Mouse (Mus musculus) left cerebral cortex, postnatal 25 days (tissue): Measurements from ENCODE around the gene Mipep. TPM values are rescaled to one million over a fixed set of nuclear protein-coding genes. Genes with fewer than 3 reads are reported as not detected.

ENCODE experiments used
- DNase-seq, 2 experiments: peaks; one replicate each; pipeline ENCODE4 v3.0.0; 2022; ENCODE audit warnings: low spot score in 2 of 2, mixed read lengths in 1 of 2
- intact Hi-C: fragments of 180-260 bp; cut with DNase I; formaldehyde crosslinking; loops from one replicate; pipeline ENCODE4 v1.15.1; 2025
- total RNA-seq, 2 experiments: library from RNA; stranded (reverse); gene quantifications; 2 replicates each; pipeline ENCODE4 v1.2.3; 2021

Gene Mipep
- total RNA-seq, 2 experiments from 2014 or later = 24.7 to 25.7 TPM

DNA sequence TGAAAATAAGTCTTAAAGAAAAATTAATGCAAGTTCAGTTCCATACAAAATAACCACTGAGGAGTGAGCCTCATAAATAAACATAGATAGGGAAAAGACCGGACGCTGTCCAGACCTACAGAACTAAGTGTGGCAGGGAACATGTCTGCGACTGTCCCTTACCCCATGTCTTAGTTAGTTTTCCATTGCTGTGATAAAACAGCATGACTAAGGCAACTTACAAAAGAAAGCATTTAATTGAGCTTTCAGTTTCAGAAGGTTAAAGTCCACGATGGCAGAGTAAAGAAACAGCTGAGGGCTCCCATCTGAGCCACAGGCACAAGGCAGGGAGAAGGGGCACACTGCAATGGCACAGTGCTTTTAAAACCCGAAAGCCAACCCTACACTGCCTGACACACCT, 63.8 kb downstream of the Mipep start:
- DNase-seq = no peak
- intact Hi-C loops = no loop called here

DNA sequence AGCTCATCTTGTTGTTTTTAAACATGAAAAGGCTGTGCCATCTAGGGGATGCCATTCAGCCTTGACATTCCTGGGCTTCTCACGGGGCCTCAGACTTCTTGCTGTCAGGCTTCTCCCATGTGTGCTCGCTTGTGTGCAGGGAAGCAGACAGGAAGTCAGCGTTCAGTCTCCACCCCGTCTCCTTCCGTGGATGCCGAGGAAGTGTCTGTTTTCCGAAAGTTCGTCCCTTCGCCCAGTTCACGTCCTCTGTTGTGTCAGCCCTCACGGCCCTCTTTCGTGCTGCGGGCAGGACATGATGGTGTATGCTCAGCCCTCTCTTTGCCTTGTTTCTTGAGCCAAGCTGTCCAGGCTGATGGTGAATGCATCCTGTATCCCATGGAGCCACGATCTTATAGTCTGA, 65.7 kb downstream of the Mipep start:
- intact Hi-C loops = no loop called here
- DNase-seq = no peak

DNA sequence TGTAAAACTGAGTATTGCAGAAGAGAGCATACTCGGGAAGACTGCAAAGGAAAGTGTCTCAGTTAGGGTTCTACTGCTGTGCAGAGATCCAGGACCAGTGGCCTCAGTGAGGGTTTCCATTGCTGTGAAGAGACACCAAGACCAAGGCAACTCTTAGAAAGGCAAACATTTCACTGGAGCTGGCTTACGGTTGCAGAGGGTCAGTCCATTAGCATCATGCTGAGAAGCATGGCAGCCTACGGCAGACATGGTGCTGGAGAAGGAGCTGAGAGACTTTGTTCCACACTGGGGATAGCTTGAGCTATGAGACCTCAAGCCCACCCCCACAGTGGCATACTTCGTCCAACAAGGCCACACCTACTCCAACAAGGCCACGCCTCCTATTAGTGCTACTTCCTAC, 67.3 kb downstream of the Mipep start:
- intact Hi-C loops = no loop called here
- no peak for DNase-seq

DNA sequence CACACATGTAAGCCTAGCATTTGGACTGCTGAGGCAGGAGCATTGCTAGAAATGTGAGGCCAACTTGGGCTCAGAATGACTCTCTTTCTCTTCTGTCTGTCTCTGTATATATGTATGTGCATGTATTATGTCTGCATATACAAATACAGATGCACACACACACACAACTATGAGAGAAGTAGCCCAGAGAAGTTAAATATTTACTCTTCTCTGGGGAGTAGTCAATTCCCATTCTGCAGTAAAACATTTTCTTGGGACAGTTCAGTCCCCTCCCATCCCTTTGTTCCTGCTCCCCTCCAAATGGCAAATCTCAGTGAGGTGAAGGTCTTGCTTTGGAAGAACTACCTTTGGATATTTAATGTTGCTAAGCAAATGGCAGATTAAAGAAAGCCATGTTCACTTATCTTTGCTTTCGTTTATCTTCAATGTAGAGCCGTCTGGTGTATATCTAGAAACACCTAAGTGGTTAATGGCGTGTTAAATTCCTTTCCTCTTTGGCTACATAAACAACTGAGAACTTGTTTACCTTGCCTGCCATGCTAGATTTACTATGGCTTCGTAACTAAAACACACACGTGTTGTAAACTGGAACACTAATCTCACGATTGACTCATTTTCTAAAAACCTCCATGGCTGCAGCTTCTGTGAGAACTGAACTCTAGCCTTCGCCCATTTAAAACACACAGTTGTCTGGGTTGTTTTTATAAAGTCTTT, 72.0 kb downstream of the Mipep start:
- no peak for DNase-seq
- intact Hi-C loops = no loop called here

DNA sequence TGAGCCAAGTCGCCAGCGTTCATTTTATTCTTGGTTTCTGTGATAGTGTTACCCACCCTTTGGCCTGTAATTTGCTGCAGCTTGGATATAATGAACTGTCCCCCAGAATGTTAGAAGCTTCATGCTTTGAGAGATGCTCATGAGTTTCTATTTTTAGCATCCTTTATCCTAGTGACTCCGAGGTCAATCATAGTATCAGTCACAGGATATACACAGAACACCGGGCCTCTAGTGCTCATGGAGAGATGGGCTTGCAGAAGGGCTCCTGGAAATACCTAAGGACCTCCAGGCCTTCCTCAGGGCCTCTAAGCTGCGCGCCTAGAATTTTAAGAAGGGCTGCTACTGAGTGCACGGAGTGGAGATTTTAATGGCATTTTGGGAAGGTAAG, 72.5 kb downstream of the Mipep start:
- no peak for DNase-seq
- intact Hi-C loops = no loop called here

DNA sequence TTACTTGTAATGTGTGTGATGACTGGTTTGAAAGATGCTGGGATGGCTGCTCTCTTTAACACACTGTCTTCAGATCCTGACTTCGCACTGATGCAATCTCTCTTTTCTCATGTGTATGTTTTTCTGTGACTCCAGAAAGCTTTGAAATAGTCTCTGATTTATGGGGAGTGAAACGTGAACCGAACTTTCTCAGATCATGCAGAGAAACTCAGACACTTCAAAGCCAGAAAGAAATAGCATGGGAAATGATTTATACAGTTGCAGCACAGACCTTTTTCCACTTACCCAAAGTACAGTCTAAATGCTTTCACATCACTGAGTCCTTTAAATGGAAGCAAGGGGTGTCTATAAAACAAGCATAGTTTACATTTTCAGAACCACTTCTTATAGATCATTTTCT, 79.0 kb downstream of the Mipep start:
- DNase-seq = no peak
- intact Hi-C loops = no loop called here

DNA sequence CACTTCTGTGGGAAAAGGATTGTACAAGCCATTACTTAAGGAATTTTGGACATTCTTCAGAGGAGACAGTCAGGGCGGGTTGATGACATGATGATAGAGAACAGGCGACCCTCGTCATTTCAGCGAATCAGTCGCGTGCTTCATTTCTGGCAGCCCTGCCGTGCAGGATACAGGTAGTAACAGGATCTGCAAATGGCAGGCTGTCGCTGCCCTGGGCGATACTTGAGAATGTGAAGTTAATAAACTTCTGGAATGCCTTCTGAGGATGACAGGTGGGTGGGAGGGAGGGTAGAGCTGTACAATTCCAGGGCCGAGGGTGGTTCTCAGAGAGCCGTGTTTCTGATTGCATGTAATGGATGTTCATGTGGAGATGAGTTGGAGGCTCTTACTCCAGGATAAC, 82.0 kb downstream of the Mipep start:
- intact Hi-C loops = no loop called here

DNA sequence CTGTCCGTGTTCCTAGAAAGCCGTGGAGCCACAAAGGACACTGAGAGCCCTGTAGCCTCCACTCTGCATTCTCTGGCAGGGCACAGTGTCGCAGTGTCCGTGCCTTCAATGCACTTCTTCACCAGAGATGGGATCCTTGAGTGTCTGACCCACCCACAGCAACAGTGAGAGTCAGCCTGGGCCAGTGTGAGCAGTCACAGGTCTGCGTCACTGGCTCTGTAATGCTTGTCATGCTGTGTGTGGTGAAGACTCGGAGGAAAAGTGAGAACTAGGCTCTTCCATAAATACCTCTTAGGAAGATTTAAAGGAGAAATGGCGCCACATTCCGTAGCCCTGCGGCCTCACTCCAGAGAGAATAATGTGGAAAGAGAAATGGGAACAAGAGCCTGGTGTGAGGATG, 84.0 kb downstream of the Mipep start:
- DNase-seq = peak in 1 of 2 experiments; percentile 15
- intact Hi-C loops = no loop called here

More for the DNA sequence above, 82.0 kb downstream of the Mipep start:
- no peak for DNase-seq

DNA sequence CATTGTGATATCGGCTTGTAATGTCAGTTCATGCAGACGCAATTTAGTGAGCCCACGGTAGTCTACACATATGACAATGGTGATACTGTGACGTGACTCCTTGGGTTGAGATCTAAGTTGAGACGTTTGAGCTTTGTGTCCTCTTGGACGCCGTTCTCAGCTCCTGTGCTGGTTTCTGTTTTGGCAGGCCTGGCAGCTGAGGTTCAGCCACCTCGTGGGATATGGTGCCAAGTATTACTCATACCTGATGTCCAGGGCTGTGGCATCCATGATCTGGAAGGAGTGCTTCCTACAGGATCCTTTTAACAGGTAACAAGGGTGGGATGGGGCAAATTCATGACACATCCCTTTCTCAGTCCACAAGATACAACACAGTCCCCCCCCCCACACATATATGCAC, 87.5 kb downstream of the Mipep start:
- DNase-seq = no peak
- intact Hi-C loops = no loop called here

DNA sequence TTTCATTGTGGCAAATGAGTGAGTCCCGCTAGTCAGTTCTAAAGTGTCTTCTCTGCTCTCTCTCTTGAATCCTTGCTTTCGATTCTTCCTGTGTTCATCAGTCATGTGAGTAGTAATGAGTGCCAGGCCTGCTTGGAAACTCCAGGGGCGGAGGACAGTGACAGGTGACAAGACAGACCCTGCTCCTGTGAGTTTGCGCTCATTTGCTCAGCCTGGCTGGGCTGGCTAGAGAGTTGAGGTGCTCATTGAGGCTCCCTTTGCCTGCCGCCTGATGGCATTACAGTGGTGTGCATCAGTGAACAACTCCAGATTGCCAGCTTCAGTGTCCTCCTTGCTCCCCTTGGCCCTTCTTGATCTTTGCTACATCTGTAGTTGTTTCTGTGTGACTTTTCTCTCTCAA, 97.7 kb downstream of the Mipep start:
- intact Hi-C loops = no loop called here
- DNase-seq = no peak

DNA sequence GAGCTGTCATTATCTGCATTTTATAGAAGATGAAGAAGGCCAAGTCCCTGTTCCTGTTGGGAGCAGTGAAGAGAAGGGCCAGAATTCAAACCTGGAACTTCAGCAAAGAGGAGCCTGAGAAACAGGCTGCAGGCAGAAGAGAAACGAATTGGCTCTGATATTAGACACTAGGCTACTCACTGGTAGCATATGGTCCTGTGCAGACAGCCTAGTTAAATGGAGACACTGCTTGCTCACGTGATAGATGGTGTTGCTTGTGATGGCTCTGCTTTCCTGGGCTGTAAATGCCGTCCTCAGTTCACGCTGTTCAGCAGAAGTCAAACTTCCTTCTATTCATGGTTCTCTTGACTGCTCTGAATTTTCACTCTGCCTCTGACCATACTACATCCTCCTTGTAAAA, 98.3 kb downstream of the Mipep start:
- intact Hi-C loops = no loop called here
- no peak for DNase-seq

DNA sequence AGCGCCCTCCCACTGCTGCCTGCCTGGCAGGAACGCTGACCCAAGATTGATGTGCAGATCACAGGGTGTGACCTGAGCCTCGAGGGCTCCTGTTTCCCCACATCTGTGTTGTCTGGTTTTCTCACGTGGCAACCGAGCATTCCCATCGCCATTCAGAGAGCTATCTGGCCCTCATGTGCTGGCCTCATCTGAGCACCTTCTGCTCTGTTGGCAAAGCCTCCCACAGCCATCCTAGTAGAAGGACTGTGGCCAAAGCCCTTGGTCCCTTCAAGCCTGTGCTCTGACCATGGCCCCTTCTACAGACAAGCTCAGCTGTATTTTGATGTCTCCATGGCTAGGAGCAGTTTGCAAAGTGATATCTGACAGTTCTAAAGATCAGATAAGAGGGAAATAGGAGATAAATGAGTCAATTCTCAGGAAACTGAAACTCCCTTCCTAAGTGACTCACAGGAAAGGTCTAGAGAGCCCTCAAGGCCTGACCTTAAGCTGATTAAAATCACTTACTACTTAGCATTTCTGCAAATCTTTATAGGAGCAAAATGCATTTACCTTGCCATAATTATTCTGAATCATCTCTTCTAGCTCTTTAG, 101.1 kb downstream of the Mipep start:
- DNase-seq = no peak
- intact Hi-C loops = no loop called here

DNA sequence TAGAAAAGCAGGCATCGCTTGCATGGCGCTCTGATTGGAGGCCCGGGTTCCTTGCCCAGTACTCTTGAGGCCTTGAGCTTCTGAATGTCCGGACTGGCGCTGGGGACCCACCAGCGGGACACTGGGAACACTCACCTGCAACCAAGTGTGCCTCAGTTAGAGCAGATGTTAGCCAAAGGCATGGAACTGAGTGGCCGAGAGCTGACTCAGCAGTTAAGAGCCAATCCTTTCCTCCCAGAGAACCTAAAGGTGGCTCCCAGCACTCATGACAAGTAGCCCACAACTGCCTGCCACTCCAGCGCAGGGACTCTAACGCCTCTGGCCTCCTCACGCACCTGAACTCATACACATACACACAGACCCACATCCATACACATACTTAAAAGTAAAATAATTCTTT, 109.5 kb downstream of the Mipep start:
- DNase-seq = no peak
- intact Hi-C loops = loop anchor here (10.0 kb wide), 1 partner anchor 191 kb away; no protein-coding TSS in a partner anchor

DNA sequence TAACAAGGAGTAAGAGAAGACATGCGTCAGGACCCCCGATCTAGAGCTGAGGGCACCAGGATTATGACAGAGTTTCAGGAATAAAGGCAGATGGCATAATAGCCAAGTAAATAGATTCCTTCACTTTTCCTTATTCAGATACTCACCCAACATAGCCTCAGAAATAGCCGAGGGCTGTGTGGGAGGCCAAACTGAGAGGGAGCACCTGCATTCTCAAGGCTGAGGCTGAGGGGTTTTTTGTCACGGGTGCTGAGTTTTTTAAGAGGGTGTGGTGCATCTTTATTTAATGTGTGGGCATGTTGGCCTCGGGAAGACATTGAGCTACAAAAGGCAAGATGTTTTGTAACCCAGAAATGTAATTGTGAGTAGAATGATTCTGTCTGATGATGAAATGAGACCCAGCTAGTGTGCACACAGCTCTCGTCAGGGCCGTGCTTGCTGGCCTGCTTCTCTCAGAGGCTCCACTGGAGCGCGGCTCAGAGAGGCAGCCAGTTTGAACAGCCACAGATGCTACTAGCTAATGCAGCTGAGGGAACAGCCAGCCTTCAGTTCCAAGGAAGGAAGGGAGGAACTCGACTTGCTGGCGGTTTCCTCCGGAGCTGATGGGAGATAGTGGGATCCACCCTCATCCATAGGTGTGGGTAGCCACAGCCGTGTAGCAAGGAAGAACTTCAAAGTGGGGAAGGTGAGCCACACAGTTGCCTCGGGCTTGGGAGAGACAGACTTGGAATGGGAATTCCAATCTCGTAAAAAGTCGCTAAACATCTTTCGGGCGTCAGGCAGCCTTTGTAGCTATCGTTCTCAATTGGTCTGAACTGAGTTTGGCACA, 111.0 kb downstream of the Mipep start:
- peak; percentile 48 to 71 for DNase-seq
- intact Hi-C loops = loop anchor here (5.0 to 10.0 kb wide), 2 partner anchors 72 to 189 kb away; no protein-coding TSS in a partner anchor

DNA sequence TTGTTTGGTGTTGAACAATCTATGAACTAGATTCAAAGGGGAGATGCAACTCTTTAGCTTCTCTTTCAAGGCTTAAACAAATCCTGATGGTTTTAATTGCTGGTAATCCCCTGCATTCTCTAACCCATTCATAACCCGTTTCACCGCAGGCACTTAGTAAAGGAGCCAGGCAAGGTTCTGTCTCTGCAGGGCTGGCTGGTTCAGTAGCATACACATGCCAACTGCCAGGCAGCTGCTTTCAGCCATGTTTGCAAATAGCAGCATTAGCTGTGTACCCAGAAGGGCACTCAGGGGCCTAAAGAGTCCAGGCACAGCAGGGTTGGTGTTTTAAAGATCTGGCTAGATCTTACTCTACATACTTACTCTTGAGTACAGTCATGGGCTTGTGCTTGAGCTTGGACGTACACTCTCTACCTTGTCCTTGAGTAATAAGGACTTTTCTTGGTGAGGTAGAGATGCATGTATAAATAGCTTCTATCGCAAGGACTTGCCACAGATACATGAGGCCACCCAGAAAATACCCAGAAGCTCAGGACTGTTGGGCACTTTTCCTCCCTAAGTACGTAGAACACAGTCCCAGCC, 113.8 kb downstream of the Mipep start:
- no peak for DNase-seq
- intact Hi-C loops = loop anchor here (5.0 to 10.0 kb wide), 2 partner anchors 69 to 187 kb away; no protein-coding TSS in a partner anchor

DNA sequence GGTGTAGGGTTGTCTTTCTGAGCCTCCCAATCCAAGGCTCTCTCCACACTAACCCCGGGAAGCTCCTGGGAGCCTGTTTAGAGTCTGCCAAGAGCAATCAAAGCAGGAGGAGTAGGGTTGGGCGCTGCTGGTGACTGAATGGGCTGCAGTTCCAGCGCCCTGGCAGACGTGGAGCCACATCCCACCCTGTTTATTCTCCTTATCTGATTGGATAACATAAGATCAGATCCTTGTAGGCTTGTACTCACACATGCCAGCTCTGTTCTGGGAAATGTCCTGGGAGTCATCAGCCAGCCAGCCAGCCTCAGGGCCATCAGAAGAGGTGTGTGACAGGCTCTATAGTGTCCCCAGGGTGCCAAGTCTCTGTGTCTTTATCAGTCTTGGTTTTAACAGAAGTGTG, 120.1 kb downstream of the Mipep start:
- DNase-seq = no peak
- intact Hi-C loops = no loop called here

DNA sequence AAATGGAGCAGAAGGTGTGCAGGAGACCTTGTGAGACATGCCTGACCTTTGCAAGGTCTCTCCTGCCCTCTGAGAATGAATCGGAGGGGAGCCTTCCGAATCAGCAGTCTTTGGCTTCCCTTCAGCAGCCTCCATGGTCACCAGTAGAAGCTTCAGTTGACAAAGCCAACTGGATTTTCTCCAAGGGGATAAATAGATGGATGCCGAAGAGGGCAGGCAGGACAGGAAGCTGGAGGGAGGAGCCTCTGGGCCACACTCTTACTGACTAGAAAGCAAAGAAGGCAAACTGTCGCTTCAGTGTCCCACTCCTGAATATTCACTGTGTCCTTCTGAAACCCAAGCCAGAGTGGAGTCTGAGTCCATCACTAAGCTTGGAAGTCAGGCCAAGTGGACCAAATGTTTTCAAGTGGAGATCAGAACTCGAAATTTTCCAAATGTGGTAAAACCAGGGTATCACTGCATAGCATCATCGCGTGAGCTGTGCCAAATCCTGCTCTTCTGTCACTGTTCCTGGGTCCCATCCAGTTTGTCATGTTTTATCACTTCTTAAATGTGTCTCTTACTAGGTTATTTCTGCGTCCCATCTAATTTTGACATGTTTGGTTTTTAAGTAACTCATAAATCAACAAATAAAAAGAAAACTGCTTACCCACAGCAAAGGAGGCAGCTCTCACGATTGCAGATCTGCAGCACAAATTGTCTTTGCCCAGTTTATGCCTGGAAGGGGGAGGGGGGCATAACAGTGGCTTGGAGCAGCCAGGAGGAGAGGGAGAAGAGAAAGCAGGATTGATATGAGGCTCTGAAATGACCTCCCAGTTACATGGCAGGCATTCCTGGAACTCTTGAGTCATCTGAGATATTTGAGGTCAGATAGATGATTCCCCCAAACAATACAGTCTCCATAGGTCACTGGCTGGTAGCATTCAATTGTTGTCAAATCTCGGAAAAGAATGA, 122.3 kb downstream of the Mipep start:
- intact Hi-C loops = loop anchor here (2.0 kb wide), 1 partner anchor 60 kb away; no protein-coding TSS in a partner anchor
- DNase-seq = peak in 1 of 2 experiments; percentile 9

DNA sequence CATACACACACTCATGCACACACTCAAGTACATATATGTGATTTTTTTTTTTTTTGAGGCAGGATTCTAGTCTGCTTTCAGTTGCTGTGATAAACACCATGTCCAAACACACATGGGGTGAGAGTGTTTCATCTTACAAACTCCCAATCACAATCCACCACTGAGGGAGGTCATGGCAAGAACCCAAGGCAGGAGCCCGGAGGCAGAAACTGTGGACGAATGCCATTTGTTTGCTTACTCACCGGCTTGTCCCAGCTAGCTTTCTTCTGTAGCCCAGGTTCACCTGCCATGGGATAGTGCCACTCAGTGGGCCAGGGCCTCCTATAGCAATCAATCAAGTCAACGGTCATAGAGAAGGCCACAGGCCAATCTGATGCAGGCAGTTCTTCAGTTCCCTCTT, 125.0 kb downstream of the Mipep start:
- DNase-seq = no peak
- intact Hi-C loops = no loop called here
